Mouse (Mus musculus) G1E-ER4 (cell line): ENCODE measurements around the gene Tbx4. TPM values are rescaled to one million over a fixed set of nuclear protein-coding genes. Genes with fewer than 3 reads are reported as not detected.

ENCODE experiments used
- GATA1 ChIP-seq: IDR thresholded peaks from one replicate; pipeline ENCODE4 v1.8.0; 2012; ENCODE audit warnings: low read length, inconsistent platforms
- polyA plus RNA-seq: library from polyadenylated mRNA; stranded (reverse); fragments of >175 nt; gene quantifications from 2 replicates; pipeline ENCODE4 v1.2.3, GENCODE M21; 2012

The Tbx4 gene
- not detected in 2 replicates for polyA plus RNA-seq

DNA sequence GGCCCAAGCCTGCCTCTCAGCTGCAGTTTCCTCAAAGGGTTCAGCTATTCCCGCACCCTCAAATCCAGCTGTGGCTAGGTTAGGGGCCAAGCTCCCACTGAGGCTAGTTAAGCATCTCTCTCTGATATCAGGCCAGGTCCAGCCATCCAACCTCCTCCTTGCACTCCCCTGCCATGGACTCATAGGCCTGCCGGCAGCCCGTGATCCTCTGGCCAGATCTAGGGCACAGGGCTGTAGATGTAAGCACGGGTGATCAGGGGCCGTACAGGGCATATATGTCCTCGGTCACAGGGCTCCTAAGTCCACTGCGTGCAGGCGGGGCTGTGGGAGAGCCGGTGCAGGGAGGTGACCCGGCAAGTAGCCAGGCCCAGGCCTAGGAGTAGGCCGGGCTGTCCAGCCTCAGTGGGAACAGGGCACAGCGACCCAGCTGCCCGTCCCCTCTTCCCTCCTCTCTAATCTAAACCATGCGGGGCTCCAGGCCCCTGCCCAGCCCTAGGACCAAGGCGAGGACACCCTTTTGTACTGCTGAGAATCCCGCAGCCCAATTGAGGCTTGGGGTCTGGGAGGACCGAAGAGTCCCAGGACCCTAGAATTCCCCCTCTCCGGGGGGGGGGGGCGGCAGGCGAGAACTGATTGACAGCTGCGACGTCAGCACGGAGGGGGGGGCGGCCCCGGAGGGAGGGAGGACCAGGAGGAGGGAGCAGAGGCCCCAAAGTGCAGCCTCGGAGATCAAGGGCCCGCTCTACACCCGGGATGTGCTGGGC, at the start of gene Tbx4:
TSS of gene Tbx4 (plus strand) at position 758 of the 764 bp plus-strand sequence.
- no peak for TF ChIP-seq GATA1

- no peak for TF ChIP-seq GATA1
Measured at GRCm38 (mm10) chr11:85836523-85837290, 49.5 kb upstream of the Tbx4 start.

GRCm38 (mm10) chr11:85837291-85837647, 49.0 kb upstream of the Tbx4 start:
- TF ChIP-seq GATA1, result no peak

- no peak for TF ChIP-seq GATA1
Measured at GRCm38 (mm10) chr11:85837648-85838423, 48.4 kb upstream of the Tbx4 start.

DNA sequence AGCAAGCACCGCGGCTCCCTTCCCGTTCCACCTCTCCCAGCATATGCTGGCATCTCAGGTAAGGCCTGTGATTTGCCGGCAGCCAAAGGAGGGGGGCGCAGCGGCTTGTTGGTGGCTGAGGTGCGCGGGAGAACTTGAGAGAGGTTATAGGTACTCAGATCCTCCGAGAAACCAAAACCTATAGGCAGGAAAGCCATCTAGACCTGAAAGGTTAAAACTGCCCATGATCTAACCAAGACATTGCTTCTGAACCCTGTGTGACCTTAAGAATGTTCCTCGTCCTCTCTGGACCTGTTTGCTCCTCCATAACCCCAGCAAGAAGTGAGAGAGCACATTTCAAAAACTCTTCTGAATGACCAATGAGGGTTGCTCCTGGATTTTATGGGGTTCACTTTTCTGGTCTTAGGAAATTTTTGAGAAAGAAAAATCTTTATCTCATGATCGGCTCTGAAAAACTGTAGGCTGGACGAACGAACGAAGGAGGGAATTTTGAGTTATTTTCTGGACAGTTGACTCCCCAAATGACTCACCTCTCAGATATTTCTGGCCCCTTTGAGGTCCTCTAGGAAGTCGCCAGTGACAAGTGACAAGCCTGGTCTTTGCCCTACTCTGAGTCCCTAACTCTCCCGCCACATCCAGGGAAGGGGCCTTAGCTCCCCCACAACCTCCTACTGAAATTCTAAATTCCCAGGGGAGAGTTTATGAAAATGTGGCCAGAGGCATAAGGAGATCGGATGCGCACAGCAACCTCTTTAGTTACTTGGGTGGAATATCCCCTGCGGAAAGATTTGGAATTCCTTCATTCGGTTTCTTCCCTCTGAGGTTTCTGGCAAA, 47.6 kb upstream of the Tbx4 start:
- TF ChIP-seq GATA1, result no peak

- no peak for TF ChIP-seq GATA1
Measured at GRCm38 (mm10) chr11:85839258-85840030, 46.8 kb upstream of the Tbx4 start.

- TF ChIP-seq GATA1, result no peak
Measured at GRCm38 (mm10) chr11:85840031-85840802, 46.0 kb upstream of the Tbx4 start.

DNA sequence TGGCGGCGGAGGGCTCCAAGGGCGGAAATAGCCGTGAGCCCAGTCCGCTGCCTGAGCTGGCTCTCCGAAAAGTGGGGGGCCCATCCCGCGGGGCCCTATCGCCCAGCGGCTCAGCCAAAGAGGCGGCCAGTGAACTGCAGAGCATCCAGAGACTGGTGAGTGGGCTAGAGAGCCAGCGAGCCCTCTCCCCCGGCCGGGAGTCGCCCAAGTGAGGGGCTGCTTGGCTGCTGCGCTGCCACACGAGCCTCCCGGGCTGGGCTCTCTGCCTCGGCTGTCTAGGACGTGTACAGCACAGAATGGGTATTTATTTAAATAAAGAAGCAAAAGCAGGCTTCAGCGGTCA, 45.4 kb upstream of the Tbx4 start:
- no peak for TF ChIP-seq GATA1

- TF ChIP-seq GATA1, result no peak
Measured at GRCm38 (mm10) chr11:85841211-85841681, 45.0 kb upstream of the Tbx4 start.

GRCm38 (mm10) chr11:85841980-85842379, 44.2 kb upstream of the Tbx4 start:
- no peak for TF ChIP-seq GATA1

DNA sequence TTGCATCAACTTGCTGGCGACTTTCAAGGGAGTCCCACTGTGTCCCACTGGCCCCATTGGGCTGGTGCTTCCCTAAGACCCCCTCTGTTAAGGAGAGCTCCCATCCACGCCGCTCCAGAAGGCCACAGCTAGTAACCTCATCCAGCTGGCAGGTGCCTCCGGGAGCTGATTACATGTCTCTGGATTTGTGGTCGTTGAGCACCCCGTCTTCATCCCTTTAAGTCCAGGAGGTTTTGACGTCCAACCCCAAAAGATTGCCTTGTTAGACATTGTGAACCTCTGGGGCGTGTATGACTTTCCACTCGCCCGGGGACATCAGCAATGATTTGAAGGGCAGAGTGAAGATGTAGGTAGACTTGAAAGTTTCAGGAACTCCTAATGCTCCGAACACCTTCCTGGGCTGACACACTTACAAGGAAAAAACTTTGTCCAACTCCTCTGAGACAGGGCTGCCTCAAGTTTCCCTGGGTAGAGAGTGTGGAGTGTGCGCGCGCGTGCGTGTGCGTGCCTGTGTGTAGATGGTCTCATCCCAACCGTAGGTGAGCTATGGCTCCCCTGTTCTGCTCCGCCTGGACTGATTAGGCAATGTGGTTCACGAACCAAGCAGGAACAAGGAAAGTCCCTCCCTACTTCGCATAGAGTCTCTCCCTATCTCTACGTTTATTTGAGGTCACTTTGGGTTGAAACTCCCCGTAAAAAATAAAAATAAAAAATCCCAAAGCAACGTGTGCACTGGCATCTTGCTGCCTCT, 43.5 kb upstream of the Tbx4 start:
- no peak for TF ChIP-seq GATA1

GRCm38 (mm10) chr11:85843347-85843692, 42.9 kb upstream of the Tbx4 start:
- no peak for TF ChIP-seq GATA1

- TF ChIP-seq GATA1, result no peak
Measured at GRCm38 (mm10) chr11:85844144-85844965, 41.9 kb upstream of the Tbx4 start.
